Mouse (Mus musculus) forebrain, embryonic 13.5 days (tissue): Measurements from ENCODE around the gene Rnf207. TPM values are rescaled to one million over a fixed set of nuclear protein-coding genes. Genes with fewer than 3 reads are reported as not detected.

Experiments
- ATAC-seq: fragments of 200-750 bp; cut with Nextera tagmentation; 2 replicates; pipeline ENCODE4 v1.8.0; 2017
- H3K27ac ChIP-seq: fragments of 300-500 bp; sonication (generic); 2 replicates; pipeline ENCODE4 v1.5.1; 2015; ENCODE audit warnings: inconsistent platforms, mild to moderate bottlenecking, moderate library complexity
- H3K27me3 ChIP-seq: fragments of 300-500 bp; sonication (generic); 2 replicates; pipeline ENCODE4 v1.6.1; 2015; ENCODE audit warnings: mild to moderate bottlenecking, inconsistent platforms
- H3K36me3 ChIP-seq: fragments of 300-500 bp; sonication (generic); 2 replicates; pipeline ENCODE4 v1.6.1; 2015; ENCODE audit warnings: mild to moderate bottlenecking, inconsistent platforms; ENCODE audit not compliant: poor library complexity, severe bottlenecking
- H3K4me1 ChIP-seq: fragments of 300-500 bp; sonication (generic); 2 replicates; pipeline ENCODE4 v1.6.1; 2015; ENCODE audit warnings: inconsistent platforms
- H3K4me2 ChIP-seq: fragments of 300-500 bp; sonication (generic); 2 replicates; pipeline ENCODE4 v1.6.1; 2015; ENCODE audit warnings: inconsistent platforms, mild to moderate bottlenecking, moderate library complexity
- H3K4me3 ChIP-seq: fragments of 300-500 bp; sonication (generic); 2 replicates; pipeline ENCODE4 v1.5.1; 2015; ENCODE audit warnings: mild to moderate bottlenecking, inconsistent platforms
- H3K9ac ChIP-seq: fragments of 300-500 bp; sonication (generic); 2 replicates; pipeline ENCODE4 v1.6.1; 2015; ENCODE audit warnings: mild to moderate bottlenecking, inconsistent platforms
- H3K9me3 ChIP-seq: fragments of 300-500 bp; sonication (generic); replicated peaks from 2 replicates; pipeline ENCODE4 v1.6.1; 2016; ENCODE audit warnings: inconsistent platforms
- WGBS: fragments of 180-500 bp; shearing (Covaris S2); methylation state at CpG from one replicate; pipeline ENCODE4 v1.1.7; 2015; 5-methylcytosine and 5-hydroxymethylcytosine counted together
- polyA plus RNA-seq: library from polyadenylated mRNA; unstranded; fragments of >200 nt; fragmentation: Nextera tagmentation; extraction: Ambion mirVana; gene quantifications from 2 replicates; pipeline ENCODE4 v1.2.1, GENCODE M21; 2015

Rnf207 gene
- polyA plus RNA-seq, 1 experiment from 2014 or later, result 1.7 TPM

DNA sequence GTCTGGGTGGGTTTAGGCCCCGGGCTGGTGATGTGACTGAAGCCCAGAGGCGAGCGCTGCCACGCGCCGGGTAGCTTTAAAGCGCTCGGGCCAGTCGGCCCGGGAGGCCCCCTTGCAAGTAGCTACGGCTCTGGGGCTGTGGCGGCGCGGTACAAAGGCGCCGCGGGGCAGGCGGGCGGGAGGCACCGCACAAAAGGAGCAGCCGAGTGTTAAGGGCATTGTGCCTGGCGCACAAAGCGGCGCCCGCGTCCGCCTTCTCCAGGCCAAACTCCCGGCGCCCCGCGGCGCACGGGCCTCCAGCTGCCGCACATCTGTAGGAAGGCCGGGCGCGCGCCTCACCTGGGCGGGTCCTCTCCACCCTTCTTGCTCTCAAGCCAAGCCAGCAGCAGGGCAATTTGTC is 28.4 kb downstream of the Rnf207 start:
- Histone ChIP-seq H3K36me3 (no peaks in the 10 kb centered on the region), H3K9ac (peak overlapping the region; percentile 52), H3K9me3 (no peaks in the 10 kb centered on the region), H3K4me2 (peak overlapping the region; percentile 64), H3K4me3 (peak overlapping the region; percentile 34), H3K4me1 (peaks cover 64% of the 10 kb centered on the region), H3K27me3 (peaks cover 94% of the 10 kb centered on the region), H3K27ac (no peak overlapping the region)
- under 1% methylated on average over 38 of the region's 39 CpGs for WGBS
- ATAC-seq, result peak; percentile 39

DNA sequence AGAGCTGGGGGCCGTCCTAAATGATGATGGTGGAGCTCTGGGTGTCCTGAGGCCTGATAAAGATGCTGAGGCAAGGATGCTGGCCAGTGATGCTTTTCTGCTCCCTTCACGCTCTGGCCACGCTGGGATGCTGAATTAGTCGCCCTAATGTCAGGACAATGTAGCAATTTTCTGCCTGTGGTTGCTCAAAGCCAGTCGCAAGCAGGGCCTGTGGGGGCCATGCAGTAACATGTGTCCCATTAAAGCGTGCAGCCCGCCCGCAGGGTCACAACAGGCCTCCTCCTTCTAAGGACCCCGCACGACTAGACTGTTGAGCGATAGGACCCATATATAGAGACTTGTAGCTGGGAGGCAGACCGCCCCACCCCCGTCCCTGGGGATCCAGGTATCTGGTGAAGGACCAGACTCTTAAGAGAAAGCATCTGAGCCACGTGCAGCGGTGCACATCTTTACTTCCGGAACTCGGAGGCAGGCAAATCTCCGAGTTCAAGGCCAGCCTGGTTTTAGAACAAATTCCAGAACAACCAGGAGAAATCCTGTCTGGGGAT is 30.3 kb downstream of the Rnf207 start:
- no peak for ATAC-seq
- Histone ChIP-seq H3K4me2 (no peak overlapping the region), H3K4me3 (no peak overlapping the region), H3K4me1 (peaks cover 66% of the 10 kb centered on the region), H3K9ac (no peak overlapping the region), H3K27me3 (peaks cover 94% of the 10 kb centered on the region), H3K27ac (no peak overlapping the region), H3K9me3 (no peaks in the 10 kb centered on the region), H3K36me3 (no peaks in the 10 kb centered on the region)
- 34% methylated on average over 18 of the region's 18 CpGs for WGBS

DNA sequence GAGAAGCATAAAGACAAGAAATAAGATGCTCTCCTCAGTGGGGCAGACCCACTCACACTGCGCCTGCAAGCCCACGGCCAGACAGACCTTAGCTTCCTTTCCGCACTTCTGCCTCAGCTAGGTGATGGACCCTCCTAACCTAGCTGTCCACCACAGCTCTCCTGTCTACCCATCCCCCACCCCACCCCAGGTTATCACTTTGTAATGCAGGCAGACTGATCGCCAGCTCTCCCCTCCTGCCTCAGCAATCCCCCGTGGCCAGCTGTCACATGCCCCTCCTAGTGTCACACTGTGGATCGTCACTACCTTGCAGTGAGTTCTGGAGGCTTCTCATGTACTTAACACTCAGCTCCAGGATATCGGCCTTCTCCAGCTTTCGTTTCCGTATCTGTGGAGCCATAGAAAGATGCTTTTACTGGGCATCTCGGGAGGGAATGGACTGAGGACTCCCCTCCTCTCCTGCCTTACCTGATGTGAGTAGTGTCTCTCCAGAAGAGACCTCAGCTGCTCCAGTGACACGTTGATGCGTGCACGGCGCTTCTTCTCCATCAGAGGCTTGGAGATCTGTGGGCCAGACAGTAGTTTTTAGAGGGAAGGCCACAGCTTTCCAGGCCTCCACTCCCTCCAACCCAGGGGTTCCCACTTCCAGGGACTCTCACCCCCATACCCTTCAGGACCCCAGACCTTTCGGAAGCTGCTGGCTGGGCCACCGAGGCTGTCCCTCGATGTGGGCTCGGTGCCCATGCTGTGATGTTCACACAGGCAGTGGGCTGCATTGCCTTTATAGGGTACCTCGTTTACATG is 31.3 kb downstream of the Rnf207 start:
- no peak overlapping the region for H3K9ac ChIP-seq
- H3K9me3 ChIP-seq, result no peaks in the 10 kb centered on the region
- WGBS, result 4% methylated on average over 19 of the region's 19 CpGs
- H3K27me3 ChIP-seq, result peaks cover 94% of the 10 kb centered on the region
- ATAC-seq, result no peak
- peaks cover 67% of the 10 kb centered on the region for H3K4me1 ChIP-seq
- H3K4me2 ChIP-seq, result peak overlapping the region; percentile 63; the same call in 1 of the 2 replicates
- no peak overlapping the region for H3K27ac ChIP-seq
- no peaks in the 10 kb centered on the region for H3K36me3 ChIP-seq
- H3K4me3 ChIP-seq, result no peak overlapping the region

DNA sequence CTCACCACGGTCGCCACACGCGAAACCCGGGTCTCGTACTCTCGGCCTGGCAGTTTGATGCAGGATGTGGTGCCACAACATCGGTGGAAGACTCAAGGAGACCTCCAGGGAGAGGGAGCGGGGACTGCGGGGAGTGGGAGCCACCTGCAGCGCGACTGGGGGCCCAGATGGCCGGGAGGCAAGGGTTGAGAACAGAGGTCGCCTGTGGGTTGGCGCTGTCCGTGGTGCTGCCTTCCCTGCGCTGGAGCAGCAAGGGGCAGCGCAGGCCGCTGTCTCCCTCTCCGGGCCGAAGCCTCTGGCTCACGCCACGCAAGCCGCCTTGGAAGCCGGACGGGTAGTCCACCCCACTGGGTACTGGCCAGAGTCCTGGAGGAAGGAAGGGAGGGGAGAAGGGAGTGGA is 31.9 kb downstream of the Rnf207 start:
- no peak for ATAC-seq
- Histone ChIP-seq H3K4me3 (peak overlapping the region; percentile 36), H3K27ac (no peak overlapping the region), H3K4me2 (peak overlapping the region; percentile 63), H3K36me3 (no peaks in the 10 kb centered on the region), H3K27me3 (peaks cover 94% of the 10 kb centered on the region), H3K4me1 (peaks cover 62% of the 10 kb centered on the region), H3K9me3 (no peaks in the 10 kb centered on the region), H3K9ac (peak overlapping the region; percentile 41; the same call in 1 of the 2 replicates)
- 2% methylated on average over 22 of the region's 26 CpGs for WGBS

DNA sequence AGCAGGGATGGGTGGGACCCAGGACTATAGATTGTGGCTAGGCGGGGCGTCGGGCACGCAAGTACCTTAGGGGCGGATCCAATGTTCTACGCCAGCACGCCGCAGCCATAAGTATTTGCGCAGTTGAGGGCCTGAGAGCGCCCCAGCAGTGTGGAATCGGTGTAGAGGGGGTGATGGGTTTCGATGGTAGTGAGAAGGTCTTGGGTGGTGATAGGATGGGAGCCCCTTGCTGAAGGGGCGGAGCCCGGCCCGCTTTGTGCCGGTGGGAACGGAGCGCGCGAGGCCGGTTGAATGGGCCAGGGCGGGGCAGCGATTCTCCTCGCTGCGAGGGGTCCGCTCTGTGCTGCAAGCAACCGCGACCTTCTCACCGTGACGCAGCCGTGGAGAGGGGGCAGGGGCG is 32.6 kb downstream of the Rnf207 start:
- Histone ChIP-seq H3K36me3 (no peaks in the 10 kb centered on the region), H3K9ac (peak overlapping the region; percentile 41), H3K4me1 (peaks cover 57% of the 10 kb centered on the region), H3K9me3 (no peaks in the 10 kb centered on the region), H3K4me3 (peak overlapping the region; percentile 36), H3K4me2 (peak overlapping the region; percentile 63), H3K27me3 (peaks cover 94% of the 10 kb centered on the region), H3K27ac (no peak overlapping the region)
- ATAC-seq, result peak; percentile 33; the same call in 1 of the 2 replicates
- 1% methylated on average over 32 of the region's 32 CpGs for WGBS

DNA sequence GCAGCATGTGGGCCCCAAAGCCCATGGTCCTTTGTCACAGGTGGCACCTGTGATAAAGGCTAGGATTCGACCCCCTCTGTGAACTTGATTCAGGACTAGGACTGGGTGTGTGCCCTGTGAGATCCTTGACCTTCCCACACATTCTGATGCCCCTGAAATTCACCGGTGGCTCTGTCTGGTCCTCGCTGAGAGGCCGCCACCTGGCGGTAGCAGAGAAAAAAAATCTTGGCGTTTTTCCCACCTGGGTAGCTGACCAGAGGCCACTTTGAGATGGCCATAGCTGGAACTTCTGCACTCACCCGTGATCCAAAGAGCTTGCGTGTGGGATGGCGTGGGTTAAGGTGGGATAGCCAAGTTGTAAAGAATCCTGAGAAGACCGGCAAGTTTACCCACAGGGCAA is 33.3 kb downstream of the Rnf207 start:
- H3K27me3 ChIP-seq, result peaks cover 94% of the 10 kb centered on the region
- ATAC-seq, result no peak
- H3K4me2 ChIP-seq, result no peak overlapping the region
- no peak overlapping the region for H3K4me3 ChIP-seq
- no peak overlapping the region for H3K27ac ChIP-seq
- no peaks in the 10 kb centered on the region for H3K9me3 ChIP-seq
- no peaks in the 10 kb centered on the region for H3K36me3 ChIP-seq
- peaks cover 50% of the 10 kb centered on the region for H3K4me1 ChIP-seq
- WGBS, result 2% methylated on average over 10 of the region's 10 CpGs
- 0 out of 2 replicates have a peak overlapping the region, but pooled peaks have one; percentile 41 for H3K9ac ChIP-seq

DNA sequence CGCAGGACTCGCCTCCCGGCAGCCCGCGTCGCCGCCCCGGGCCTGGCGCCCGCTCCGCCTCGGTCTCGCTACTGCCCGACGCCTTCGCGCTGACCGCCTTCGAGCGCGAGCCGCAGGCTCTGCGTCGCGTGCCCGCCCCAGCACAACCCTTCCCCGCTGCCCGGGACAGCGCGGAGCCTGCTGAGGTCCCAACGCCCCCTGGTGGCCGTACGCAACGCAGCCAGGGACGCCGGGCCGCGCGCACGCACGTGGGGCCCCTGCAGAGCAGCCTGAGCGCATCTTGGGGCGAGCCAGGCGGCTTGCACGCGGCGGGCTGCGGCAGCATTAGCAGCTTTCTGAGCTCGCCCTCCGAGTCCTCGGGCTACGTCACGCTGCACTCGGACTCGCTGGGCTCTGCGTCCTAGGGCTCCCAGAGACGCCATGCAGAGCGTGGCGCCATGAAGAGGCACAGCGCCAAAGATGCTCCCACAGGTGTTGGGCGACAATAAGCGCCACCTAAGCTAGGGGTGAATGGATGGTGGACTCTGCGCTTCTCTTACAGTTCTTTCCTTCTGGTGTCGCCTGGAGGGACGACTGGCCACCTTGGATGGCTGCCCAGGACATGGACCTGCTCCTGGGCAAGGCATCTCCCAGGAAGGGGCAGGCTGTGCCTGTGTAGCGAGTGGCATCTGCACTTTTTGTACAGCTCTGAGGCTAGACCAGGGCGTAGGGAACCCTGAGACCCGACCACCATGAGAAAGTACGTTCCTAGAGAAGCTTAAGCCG is 35.4 kb downstream of the Rnf207 start:
- Histone ChIP-seq H3K9ac (peak overlapping the region; percentile 58), H3K27ac (no peak overlapping the region), H3K27me3 (peaks cover 88% of the 10 kb centered on the region), H3K9me3 (no peaks in the 10 kb centered on the region), H3K4me1 (peaks cover 37% of the 10 kb centered on the region), H3K4me3 (peak overlapping the region; percentile 35), H3K36me3 (no peaks in the 10 kb centered on the region), H3K4me2 (peak overlapping the region; percentile 67)
- peak; percentile 85 for ATAC-seq
- WGBS, result 3% methylated on average over 69 of the region's 70 CpGs

DNA sequence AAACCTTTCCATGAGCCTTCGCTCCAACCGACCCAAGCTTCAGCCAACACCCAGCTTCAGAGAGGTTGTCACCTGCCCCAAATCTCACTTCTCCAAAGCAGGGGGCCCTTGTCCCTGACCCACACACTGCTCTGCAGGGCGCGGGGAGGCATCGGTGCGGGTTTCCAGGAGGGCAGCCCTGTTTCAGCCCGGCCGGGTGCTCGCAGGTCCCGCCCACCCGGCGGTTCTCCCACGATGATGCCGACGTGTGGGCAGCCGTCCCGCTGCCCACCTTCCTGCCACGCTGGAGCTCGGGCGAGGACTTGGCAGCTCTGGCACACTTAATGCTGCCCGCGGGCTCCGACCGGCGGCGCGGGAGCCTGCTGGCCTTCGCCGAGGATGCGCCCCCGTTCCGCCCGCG is 36.1 kb downstream of the Rnf207 start:
- Histone ChIP-seq H3K4me1 (peaks cover 31% of the 10 kb centered on the region), H3K36me3 (no peaks in the 10 kb centered on the region), H3K4me2 (peak overlapping the region; percentile 67), H3K9ac (peak overlapping the region; percentile 58), H3K27me3 (peaks cover 82% of the 10 kb centered on the region), H3K9me3 (no peaks in the 10 kb centered on the region), H3K27ac (no peak overlapping the region), H3K4me3 (peak overlapping the region; percentile 35)
- 0 out of 2 replicates have a peak, but pooled peaks have one; percentile 2 for ATAC-seq
- WGBS, result 16% methylated on average over 34 of the region's 34 CpGs

DNA sequence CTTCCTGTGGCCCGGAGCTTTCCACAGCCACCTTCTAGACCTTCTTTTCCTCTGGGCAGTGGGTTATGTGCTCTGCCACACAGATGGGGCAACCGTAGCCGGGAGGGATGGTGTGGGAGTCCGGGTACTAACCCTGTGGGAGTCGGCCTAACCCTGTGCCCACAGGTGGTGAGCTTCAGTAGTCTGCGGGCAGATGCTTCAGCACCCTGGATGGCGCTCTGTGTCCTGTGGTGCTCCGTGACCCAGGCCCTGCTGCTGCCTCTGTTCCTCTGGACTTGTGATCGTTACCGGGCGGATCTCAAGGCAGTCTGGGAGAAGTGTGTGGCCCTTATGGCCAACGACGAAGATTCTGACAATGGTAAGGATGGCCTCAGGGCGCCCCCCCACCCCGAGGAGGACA is 37.2 kb downstream of the Rnf207 start:
- Histone ChIP-seq H3K36me3 (no peaks in the 10 kb centered on the region), H3K4me2 (no peak overlapping the region), H3K27me3 (peaks cover 79% of the 10 kb centered on the region), H3K4me1 (peaks cover 19% of the 10 kb centered on the region), H3K4me3 (no peak overlapping the region), H3K9ac (no peak overlapping the region), H3K9me3 (no peaks in the 10 kb centered on the region), H3K27ac (no peak overlapping the region)
- ATAC-seq, result no peak
- 45% methylated on average over 15 of the region's 15 CpGs for WGBS

DNA sequence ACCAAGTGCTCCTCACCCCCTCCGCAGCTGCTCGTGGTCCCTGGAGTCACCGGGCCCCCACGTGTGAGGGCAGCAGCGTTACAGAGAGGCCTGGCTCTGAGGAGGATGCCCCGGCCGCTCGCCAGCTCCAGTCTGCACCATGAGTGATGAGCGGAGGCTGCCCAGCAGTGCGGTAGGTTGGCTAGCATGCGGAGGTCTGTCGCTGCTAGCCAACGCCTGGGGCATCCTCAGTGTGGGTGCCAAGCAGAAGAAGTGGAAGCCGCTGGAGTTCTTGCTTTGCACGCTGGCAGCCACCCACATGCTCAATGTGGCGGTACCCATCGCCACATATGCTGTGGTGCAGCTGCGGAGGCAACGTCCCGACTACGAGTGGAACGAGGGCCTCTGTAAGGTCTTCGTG is 39.8 kb downstream of the Rnf207 start:
- WGBS, result 86% methylated on average over 23 of the region's 23 CpGs
- H3K4me3 ChIP-seq, result no peak overlapping the region
- peaks cover 25% of the 10 kb centered on the region for H3K4me1 ChIP-seq
- H3K4me2 ChIP-seq, result no peak overlapping the region
- H3K9ac ChIP-seq, result no peak overlapping the region
- ATAC-seq, result no peak
- no peak overlapping the region for H3K27ac ChIP-seq
- no peaks in the 10 kb centered on the region for H3K36me3 ChIP-seq
- H3K27me3 ChIP-seq, result peaks cover 77% of the 10 kb centered on the region
- H3K9me3 ChIP-seq, result no peaks in the 10 kb centered on the region

DNA sequence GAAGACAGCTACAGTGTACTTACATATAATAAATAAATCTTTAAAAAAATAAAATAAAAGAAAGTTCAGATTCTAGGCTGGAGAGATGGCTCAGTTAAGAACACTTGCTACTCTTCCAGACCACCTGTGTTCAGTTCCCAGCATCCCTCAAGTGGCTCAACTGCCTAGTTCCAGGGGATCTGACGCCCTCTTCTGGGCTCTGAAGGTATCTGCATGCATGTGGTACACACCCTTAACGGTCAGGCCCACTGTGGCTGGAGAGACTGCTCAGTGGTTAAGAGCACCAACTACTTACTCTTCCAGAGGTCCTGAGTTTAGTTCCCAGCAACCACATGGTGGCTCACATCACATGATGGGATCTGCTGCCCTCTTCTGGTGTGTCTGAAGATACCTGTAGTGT is 40.9 kb downstream of the Rnf207 start:
- no peaks in the 10 kb centered on the region for H3K36me3 ChIP-seq
- no peak overlapping the region for H3K9ac ChIP-seq
- H3K27ac ChIP-seq, result no peak overlapping the region
- no peak overlapping the region for H3K4me2 ChIP-seq
- no peak for ATAC-seq
- no peaks in the 10 kb centered on the region for H3K9me3 ChIP-seq
- H3K4me1 ChIP-seq, result peaks cover 28% of the 10 kb centered on the region
- peaks cover 72% of the 10 kb centered on the region for H3K27me3 ChIP-seq
- WGBS, result 77% methylated on average over 2 of the region's 2 CpGs
- no peak overlapping the region for H3K4me3 ChIP-seq
